Mouse (Mus musculus): ENCODE measurements around the gene Dlgap5. TPM values are rescaled to one million over a fixed set of nuclear protein-coding genes. Genes with fewer than 3 reads are reported as not detected.
A peak's percentile ranks its signal among the peaks of the same experiment; 100 is the strongest.
"Not testable (repeated sequence)": the region's sequence is repeated elsewhere in the genome, so short reads cannot be mapped to it uniquely, and the experiment has no call there.

Dlgap5 gene
- 10 to 100 TPM in 1 of 2 experiments, 1 to 10 TPM in 1; 8.3 to 10.7 TPM for total RNA-seq (2021)

DNA sequence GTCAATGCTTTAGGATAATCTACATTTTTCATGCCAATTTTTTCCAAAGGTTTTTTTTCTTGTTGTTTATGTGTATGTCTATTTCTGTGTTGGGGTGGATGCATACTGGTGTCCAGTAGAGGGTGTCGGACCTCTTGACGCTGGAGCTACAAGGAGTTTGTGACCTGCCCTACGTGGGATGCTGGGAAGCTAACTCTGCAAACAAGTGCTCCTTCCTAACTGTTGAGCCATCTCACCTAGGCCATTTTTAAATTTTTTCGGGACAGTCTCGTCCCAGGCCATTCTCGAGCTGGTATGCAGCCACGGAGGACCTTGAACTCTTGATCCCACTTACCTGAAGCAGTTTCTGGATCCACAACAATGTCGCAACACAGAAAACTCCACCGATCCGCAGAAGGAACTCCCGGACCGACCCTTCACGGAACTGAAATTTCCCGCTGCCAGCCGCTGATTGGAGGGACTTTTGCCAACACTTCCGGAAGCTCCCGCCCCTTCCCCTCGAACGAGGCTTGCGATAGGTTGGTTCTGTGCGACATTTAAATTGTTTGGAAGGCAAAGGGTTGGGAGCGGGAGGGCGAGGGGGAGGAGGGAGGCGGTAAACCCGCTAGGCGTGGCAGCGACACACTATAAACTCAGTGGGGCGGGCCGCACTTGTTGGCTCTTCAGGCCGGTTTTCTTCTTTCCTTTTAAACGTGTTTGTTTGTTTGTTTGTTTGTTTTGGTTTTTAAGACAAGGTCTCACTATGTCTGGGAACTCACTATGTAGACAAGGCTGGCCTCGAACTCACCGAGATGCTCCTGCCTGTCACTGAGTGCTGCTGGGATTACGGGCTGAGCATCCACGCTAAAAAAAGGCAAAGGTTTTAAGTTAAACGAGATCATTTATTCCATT lies at the start of gene Dlgap5:
TSS of gene Dlgap5 (minus strand) at position 633 of the 891 bp plus-strand sequence.
- DNase-seq = peak; percentile 96 to 97
- intact Hi-C loops (cut with DNase I) = loop anchor here (2.0 to 5.0 kb wide), 2 partner anchors 55 to 119 kb away; no protein-coding TSS in a partner anchor

DNA sequence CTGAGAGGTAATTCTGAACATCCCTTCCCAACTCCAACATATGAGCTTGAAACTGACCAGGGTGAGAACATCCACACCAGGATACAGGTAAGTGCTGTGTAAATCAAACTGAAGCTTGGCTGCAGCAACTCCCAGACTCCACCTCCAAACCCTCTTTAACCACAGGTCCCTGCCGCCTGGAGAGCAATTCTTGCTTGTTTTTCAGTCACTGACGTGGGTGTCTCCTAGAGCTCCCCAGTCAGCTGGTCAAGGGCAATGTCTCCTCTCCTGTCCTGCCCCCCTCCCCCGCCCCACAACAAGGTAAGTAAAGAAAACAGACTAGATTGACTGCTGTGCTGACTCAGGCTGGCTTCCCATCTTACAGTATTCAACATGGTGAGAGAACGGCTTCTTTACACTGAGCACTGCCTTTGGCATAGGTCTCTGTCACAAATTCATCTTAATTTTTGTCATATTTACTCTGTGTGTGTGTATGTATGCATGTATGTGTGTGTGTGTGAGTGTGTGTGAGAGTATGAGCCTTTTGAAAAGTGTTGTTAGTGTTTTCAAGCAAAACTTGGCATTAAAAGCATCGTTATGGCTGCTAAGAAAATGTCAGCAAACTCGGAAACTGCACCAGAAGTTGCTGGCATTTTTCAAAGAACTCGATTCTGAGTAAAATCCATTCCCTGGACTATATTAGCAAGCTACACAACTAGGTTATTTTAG lies 47.4 kb upstream of the Dlgap5 start:
- intact Hi-C loops (cut with DNase I) = no loop called here
- no peak for DNase-seq

DNA sequence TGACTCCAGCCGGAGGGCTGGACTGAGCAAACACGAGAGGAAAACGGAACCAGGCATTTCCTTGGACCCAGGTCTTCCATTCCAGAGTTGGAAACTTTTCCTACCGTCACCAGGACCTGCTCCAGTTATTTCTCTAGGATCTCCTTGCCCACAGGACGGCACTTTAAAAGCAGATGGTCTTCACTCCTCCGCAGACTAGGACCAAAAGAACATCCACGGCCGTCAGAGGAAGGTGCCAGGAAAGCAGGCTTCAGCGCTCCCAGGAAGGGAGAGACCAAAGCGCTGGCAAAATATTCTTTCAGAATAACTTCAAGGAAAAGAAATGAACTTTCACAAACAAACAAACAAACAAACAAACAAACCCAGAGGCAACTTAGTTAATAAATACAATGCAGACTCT lies 46.2 kb upstream of the Dlgap5 start:
- no peak for DNase-seq
- intact Hi-C loops (cut with DNase I) = no loop called here

DNA sequence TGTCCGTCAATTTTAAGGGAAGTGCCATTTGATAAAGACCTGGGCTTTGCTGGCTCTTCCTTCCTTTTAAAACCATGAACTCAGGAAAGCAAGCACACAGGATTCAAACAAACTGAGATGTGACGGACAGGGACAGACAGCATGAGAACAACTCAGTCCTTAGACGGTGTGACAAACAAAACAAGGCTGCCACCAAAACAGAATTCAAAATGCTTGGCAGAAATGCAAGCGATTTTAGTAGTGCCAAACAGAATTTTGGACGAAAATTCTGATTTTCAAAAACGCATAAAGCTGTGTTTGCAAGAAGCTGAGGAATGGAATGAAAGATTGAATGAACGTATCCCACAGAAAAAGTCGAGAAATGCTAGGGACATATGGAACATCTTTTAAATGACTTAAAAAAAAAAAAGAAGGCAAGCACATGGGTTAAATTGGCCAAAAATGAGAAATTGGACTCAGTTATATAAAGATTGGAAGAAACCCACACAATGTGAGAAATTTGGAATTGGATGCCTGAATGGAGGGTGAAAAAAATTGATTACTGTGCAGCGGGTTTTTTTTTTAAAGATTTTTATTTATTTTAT lies 44.8 kb upstream of the Dlgap5 start:
- intact Hi-C loops (cut with DNase I) = no loop called here
- no peak for DNase-seq

DNA sequence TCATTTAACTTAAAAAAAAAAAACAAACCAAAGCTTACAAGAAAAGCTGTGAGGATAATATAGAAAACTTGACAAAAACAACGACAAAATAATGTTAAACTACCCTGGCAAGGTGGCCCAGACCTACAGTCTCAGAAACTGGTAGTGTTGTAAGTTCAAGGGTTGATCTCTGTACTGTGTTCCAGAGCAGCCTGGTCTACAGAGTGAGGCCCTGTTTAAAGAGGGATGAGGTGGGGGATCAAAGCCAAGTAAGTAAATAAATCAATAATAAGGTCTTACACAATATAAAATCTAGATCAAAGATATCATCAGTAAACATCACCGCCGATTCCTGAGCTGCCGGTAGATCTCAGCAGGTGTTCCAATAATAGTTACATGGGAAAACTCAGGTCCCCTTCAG lies 44.2 kb upstream of the Dlgap5 start:
- intact Hi-C loops (cut with DNase I) = no loop called here
- DNase-seq = no peak

DNA sequence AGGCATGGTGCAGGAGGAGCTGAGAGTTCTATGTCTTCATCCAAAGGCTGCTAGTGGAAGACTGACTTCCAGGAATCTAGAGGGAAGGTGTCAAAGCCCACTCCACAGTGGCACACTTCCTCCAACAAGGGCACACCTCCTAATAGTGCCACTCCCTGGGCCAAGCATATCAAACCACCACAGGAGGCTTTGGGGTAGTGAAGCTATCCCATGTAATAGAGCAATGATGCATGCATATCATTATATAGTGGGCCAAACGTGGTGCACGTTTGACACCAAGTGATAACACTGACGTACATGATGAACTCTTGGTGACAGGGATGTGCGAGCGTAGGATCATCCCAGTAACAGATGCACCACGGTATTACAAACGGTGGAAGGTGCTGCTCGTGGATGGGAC lies 43.8 kb upstream of the Dlgap5 start:
- intact Hi-C loops (cut with DNase I) = no loop called here

DNA sequence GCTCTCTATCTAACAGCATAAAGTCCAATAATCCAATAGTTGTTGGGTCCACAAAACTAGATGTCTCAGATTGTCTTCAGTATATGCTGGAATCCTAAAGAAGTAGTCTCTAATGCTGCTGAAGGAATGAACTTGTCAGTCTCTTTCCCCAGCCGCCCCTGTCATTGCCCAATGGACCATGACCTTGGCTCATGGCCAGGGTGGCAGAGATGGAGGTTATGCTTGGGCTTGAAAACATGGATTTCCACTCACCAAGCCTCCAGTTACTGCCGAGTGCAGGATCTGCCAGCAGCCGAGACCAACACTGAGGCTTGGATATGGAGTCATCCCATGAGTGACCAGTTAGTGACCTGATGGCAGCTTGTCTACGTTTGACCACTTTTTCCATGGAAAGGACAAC lies 41.3 kb upstream of the Dlgap5 start:
- no peak for DNase-seq
- intact Hi-C loops (cut with DNase I) = no loop called here

More for the DNA sequence above, 43.8 kb upstream of the Dlgap5 start:
- DNase-seq = no peak

DNA sequence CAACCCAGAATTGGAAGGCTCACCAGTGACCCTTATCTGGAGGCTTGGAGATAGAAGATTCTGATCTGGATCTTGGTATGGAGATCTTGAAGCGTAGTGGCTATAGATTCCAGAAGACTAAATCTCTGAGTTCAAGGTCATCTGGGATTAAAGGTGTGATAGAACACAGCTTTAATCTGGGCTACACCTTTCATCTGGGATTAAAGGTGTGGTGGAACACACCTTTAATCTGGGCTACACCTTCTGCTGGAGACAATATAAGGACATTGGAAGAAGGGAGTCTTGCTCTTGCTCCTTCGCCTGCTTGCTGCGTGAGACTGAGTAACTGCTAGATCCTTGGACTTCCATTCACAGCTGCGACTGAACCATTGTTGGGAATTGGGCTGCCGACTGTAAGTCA lies 31.9 kb upstream of the Dlgap5 start, which contains the start of gene Fbxo34:
TSS of gene Fbxo34 (plus strand) at position 301 of the 400 bp plus-strand sequence.
- intact Hi-C loops (cut with DNase I) = not testable (repeated sequence)

DNA sequence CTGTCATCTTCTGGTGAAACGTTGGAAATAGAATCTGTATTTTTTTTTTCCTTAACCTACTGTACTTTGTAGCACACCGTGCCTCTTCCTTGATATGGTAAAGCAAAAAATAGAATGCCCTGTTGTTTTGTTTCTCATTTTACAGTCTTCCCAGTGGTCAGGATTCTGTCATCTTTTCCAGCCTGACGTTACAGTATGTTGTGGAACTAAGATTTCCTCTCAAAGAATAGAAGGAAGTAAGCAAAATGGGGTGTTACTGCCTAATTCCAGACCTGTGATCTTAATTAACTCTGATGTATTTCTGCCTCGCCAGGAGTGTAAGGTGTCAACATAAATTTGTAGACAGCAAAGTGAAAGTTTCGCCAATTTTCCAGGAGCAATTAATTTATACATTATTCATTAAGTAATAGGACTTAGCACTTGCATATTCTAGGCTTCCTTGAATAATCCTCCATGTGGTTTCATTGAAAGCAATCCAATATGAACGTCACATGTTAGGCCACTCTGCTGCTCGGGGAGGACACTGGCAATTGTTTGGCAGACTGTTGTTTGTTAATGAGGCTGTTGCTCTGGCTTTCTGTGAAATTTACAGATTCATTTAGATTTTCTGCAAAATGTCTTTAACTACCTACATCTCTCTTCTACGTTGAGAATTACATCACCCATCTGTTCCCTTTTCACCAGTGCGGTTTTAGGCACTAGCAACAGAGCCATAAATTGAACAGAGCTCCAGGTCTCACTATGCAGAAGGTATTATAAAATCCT lies 27.3 kb upstream of the Dlgap5 start:
- peak; percentile 6 to 15 for DNase-seq
- intact Hi-C loops (cut with DNase I) = no loop called here

More for the DNA sequence above, 31.9 kb upstream of the Dlgap5 start, which contains the start of gene Fbxo34:
- DNase-seq = not testable (repeated sequence)

DNA sequence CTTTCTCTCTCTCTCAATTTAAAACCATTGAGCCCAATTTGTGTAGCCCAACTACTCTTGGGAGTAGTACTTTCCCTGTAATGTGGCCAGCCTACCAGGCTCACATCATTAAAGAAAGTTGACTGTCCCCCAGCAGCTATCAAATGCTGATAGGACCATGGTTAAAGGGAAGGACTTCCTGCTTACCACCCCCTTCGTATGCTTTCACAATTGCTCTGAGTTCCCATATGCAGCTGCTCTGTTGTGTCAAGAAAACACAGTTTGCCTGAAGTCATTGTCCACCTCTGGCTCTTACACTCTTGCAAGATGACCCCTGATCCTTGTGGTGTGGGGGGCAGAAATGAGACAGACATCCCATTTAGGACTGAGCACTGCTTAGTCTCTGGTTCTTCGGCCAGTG lies 26.7 kb upstream of the Dlgap5 start:
- peak in 1 of 2 experiments; percentile 10 for DNase-seq
- intact Hi-C loops (cut with DNase I) = no loop called here

DNA sequence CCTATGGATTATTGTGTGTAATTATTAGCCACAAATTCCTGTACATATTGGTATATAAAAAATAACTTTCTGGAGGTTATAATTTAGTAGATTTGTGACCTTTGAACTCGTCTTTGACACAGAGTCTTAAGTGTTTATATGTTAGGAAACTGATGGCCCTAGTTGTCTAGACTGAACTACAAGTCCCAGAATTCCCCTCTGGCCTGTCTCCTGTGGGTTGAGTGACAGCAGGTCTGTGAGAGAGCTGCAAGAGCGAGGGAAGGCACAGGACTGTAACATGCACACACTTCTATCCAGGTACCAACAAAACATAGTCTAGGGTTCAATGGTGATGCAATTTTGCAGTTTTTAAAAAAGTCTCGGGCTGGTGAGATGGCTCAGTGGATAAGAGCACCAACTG lies 20.7 kb upstream of the Dlgap5 start:
- intact Hi-C loops (cut with DNase I) = no loop called here
- DNase-seq = no peak

DNA sequence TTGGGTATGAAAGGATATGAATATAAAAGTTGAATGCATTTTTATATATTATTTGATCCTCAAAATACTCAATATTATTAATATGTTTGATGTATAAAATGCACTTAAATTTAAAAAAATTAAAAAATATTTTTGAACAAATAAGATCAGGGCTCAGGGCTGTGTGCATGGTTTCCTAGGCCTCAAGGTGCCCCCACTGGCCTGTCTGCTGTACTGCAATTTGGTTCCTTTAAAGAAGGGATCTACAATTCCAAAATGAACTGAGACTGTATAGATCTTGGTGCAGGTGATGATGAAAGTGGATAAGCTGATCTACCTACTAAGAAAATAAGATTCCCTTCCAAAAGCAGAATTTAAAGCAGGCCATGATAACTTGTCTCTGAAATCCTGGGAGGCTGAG lies 14.8 kb upstream of the Dlgap5 start:
- intact Hi-C loops (cut with DNase I) = no loop called here
- DNase-seq = peak in 1 of 2 experiments; percentile 7

DNA sequence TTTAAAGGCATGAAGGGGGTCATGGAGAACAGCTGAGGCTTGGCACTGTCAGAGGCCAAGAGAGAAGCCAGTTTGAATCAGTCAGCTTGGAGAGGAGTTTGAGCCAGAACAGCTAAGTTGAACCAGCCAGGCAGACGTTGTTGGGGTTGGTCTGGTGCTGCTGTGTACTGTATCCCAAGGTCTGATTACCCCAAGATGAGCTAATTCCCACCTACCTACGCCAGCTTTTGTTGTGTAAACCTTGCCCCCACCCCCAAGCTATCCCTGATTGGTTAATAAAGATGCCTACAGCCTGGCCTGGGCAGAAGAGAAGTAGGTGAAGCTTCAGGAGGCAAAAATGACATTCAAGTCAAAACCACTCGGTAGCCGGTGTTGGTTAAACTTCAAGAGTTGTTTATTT lies 4.3 kb upstream of the Dlgap5 start:
- no peak for DNase-seq
- intact Hi-C loops (cut with DNase I) = no loop called here

DNA sequence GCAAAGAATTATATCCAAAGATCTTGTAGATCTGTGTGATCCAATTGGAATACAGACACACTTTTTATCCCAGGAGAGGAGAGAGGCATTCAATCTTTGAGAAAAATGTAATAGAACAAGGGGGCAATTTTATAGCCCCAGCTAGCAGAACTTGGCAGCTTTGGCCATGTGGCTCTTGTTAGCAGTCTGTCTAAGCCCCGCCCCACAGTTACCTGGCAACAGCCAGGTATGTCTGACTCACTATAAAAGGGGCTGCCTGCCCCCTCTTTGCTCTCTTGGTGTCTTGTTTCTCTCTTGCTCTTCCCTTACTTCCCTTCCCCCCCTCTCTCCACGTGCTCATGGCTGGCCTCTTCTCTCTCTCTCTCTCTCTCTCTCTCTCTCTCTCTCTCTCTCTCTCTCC lies 3.4 kb upstream of the Dlgap5 start:
- intact Hi-C loops (cut with DNase I) = no loop called here

DNA sequence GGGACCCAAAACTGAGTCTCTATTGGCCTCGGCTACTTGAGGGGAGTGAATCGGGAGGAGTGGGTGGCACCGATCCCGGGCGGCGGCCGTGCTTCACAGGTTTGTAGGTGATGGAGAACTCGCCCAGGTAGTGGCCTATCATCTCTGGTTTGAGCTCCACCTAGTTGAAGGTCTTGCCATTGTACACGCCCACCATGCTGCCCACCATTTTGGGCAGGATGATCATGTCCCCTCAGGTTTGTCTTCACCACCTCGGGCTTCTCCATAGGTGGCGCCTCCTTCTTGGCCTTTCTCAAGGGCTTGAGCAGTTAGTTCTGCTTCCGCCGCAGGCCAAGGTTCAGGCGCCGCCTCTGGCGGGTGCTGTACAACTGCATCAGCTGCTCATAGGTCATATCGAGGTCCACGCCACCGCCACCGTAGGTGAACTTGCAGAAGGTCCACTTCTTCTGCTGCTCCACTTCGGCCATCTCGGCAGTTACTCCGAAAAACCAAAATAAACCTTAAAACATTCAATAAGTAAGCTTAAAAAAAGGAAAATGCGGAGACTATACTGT lies 1.6 kb upstream of the Dlgap5 start:
- intact Hi-C loops (cut with DNase I) = loop anchor here (2.0 to 5.0 kb wide), 2 partner anchors 53 to 118 kb away; no protein-coding TSS in a partner anchor
- no peak for DNase-seq

More for the DNA sequence above, 3.4 kb upstream of the Dlgap5 start:
- DNase-seq = no peak

DNA sequence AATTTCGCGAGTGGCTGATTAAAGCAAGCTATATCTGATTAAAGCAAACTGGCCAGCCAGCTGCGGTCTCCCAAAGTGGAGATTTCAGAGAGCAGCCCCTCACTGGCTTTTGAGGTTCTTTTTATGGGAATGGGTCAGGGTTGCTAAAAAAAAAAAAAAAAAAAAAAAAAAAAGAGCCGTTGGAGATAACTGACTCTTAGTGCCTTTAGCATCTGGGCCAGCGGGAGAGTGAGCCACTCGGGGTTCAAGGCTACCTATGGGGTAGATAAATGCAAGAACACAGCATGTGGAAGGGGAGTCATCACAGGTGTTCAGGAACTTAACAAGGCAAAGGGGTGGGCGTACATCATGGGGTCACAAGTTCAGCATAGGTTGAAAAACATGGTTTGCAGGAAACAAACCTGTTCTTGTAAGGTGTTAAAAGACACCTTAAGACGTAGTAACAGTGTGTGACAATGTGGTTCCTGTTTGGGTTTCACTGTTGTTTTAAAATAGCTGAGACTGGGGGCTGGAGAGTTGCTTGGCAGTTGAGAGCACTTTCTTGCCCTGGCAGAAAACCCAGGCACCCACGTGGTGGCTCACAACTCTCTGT lies 923 bp upstream of the Dlgap5 start:
- no peak for DNase-seq
- intact Hi-C loops (cut with DNase I) = loop anchor here (2.0 to 5.0 kb wide), 2 partner anchors 54 to 118 kb away; no protein-coding TSS in a partner anchor

DNA sequence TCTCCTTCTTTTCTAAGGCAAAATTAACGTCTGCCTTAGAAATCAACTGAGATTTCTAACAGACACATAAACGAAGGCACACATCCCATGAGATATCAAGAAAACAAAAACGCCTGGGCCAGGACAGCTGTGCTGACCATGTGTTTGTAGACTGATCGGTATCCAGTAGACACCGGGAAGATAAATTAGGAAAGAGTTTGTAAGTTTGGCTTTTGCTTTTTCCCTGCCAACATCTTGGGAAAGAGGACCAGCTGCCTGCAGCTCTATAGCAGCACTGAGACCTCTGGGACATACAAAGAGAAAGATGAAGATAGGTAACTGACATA lies 422 bp upstream of the Dlgap5 start:
- intact Hi-C loops (cut with DNase I) = loop anchor here (2.0 to 5.0 kb wide), 2 partner anchors 54 to 119 kb away; no protein-coding TSS in a partner anchor

DNA sequence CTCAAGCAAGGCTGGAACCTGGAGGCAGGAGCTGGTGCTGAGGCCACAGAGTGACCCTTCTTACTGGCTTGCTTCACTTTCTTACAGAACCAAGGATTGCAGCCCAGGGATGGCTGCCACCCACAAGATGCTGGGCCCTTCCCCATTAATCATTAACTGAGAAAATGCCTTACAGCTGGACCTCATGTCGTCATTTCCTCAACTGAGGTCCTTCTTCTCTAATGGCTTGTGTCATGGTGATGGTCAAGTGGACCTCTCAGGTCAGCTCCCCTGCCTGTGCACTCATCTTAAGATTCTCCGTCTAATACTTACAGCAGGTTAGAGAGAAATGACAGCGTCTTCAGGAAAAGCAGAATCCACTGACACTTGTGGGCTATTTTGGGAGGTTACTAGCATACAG lies 861 bp downstream of the Dlgap5 start:
- DNase-seq = no peak
- intact Hi-C loops (cut with DNase I) = loop anchor here (5.0 kb wide), 1 partner anchor 120 kb away; no protein-coding TSS in a partner anchor

More for the DNA sequence above, 422 bp upstream of the Dlgap5 start:
- DNase-seq = peak; percentile 5 to 8

DNA sequence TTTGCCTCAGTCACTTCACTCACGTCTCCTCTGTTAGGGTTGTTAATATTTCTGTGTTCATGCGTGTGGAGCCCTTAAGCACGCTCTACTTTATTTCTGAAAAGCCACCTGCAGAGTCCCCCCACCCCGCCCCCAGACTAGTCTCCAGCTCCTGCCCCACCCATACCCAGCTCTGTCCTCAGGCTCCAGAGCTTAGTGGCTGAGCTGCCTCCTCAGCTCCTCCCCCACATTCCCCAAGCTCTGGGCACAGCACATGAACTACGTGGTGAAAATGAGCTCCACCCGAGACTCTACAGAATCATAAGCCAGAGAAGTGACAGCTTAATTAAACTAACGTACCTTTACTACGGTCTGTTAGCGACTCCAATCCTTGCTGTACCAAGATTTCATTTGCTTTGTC lies 12.2 kb downstream of the Dlgap5 start:
- no peak for DNase-seq
- intact Hi-C loops (cut with DNase I) = no loop called here

DNA sequence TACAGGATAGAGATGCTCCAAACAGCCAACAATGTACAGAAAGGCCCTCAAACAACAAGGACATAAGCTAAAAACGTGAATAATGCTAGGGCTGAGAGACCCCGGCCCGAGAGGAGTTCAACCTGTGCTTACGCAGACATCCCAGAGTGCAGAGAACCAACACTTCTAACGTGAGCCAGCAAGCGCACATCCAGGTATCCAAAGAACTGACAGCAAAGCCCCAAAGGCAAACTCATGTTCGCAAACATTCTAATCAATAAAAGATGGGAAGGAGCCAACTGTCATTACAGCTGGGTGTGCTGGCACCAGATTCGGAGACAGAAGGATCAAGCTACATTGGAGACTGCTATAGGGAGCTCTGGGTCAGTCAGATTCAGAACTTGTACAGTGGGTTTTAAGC lies 15.5 kb downstream of the Dlgap5 start:
- no peak for DNase-seq
- intact Hi-C loops (cut with DNase I) = no loop called here

Measured in heart, postnatal 10 days (tissue).